Mouse (Mus musculus): ENCODE results near the gene Pias1. TPM values are rescaled to one million over a fixed set of nuclear protein-coding genes. Genes with fewer than 3 reads are reported as not detected.

Gene Pias1
- polyA plus RNA-seq, 1 experiment: 0.74 TPM

DNA sequence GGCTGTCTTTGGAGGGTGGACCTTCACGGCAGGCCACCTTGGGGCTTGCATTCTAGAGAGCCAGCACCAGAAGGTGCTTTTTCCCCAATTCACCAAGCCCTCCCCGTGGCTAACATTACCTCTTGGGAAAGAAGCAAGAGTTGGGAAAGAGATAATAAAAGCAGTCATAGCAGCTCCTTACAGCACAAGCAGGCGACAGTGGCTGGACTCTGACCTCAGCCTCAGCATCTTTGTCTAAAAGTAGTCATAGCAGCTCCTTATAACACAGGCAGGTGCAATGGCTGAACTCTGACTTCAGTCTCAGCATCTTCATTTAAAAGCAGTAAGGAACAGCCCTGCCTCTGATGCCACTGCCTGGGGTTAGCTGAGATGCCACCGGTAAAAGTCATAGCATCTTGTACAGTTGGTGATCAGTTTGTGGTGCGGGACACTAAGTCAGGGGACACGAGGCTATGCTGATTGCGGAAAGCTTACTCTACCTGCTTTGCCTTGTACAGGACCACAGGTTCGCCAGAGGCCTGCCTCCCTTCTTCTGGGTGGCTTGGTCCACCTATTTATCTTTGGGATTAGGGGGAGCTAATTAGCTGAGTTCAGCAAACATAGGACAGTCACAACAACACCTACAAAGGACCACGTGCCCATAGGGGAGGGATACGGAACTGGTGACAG lies 144.2 kb downstream of the Pias1 start:
- H3K9me3 ChIP-seq: no peaks in the 10 kb centered on the region
- H3K27me3 ChIP-seq (replicated peaks): no peaks in the 10 kb centered on the region
- peaks cover 56% of the 10 kb centered on the region for H3K4me1 ChIP-seq
- no peak for TF ChIP-seq FLI1 (IDR thresholded peaks at IDR 0.05; ENCODE audit: low read length)
- TF ChIP-seq GATA1 (IDR thresholded peaks at IDR 0.05; ENCODE audit: borderline replicate concordance, low read length): no peak
- peak overlapping the region; percentile 25 for H3K4me3 ChIP-seq (replicated peaks)
- peaks cover 60% of the 10 kb centered on the region for H3K36me3 ChIP-seq (replicated peaks; ENCODE audit: low read length)

- H3K9me3 ChIP-seq: no peaks in the 10 kb centered on the region
- H3K4me1 ChIP-seq: peaks cover 66% of the 10 kb centered on the region
- H3K27me3 ChIP-seq (replicated peaks): no peaks in the 10 kb centered on the region
- TF ChIP-seq GATA1 (IDR thresholded peaks at IDR 0.05; ENCODE audit: borderline replicate concordance, low read length): no peak
- TF ChIP-seq FLI1 (IDR thresholded peaks at IDR 0.05; ENCODE audit: low read length): no peak
- H3K36me3 ChIP-seq (replicated peaks; ENCODE audit: low read length): peaks cover 26% of the 10 kb centered on the region
- H3K4me3 ChIP-seq (replicated peaks): peak overlapping the region; percentile 92
Measured at GRCm38 (mm10) chr9:62839172-62839770, 148.5 kb downstream of the Pias1 start.

GRCm38 (mm10) chr9:62838506-62839171 lies 149.1 kb downstream of the Pias1 start, which contains the start of gene Cln6:
Cln6 (plus strand) TSS chr9:62838785.
- peaks cover 59% of the 10 kb centered on the region for H3K4me1 ChIP-seq
- H3K36me3 ChIP-seq (replicated peaks; ENCODE audit: low read length): peaks cover 21% of the 10 kb centered on the region
- peak within 1 kb of the TSS; percentile 92 for H3K4me3 ChIP-seq (replicated peaks)
- no peaks in the 10 kb centered on the region for H3K27me3 ChIP-seq (replicated peaks)
- no peaks in the 10 kb centered on the region for H3K9me3 ChIP-seq
- no peak for TF ChIP-seq FLI1 (IDR thresholded peaks at IDR 0.05; ENCODE audit: low read length)
- TF ChIP-seq GATA1 (IDR thresholded peaks at IDR 0.05; ENCODE audit: borderline replicate concordance, low read length): no peak

- peaks cover 55% of the 10 kb centered on the region for H3K4me1 ChIP-seq
Measured at GRCm38 (mm10) chr9:62838146-62838505, 149.6 kb downstream of the Pias1 start.

GRCm38 (mm10) chr9:62837611-62838010 lies 150.1 kb downstream of the Pias1 start:
- TF ChIP-seq FLI1 (IDR thresholded peaks at IDR 0.05; ENCODE audit: low read length): no peak
- TF ChIP-seq GATA1 (IDR thresholded peaks at IDR 0.05; ENCODE audit: borderline replicate concordance, low read length): no peak
- H3K36me3 ChIP-seq (replicated peaks; ENCODE audit: low read length): peaks cover 11% of the 10 kb centered on the region
- peak overlapping the region; percentile 92 for H3K4me3 ChIP-seq (replicated peaks)
- H3K27me3 ChIP-seq (replicated peaks): no peaks in the 10 kb centered on the region
- peaks cover 53% of the 10 kb centered on the region for H3K4me1 ChIP-seq
- no peaks in the 10 kb centered on the region for H3K9me3 ChIP-seq

More at GRCm38 (mm10) chr9:62838146-62838505, 149.6 kb downstream of the Pias1 start:
- H3K36me3 ChIP-seq (replicated peaks; ENCODE audit: low read length): peaks cover 16% of the 10 kb centered on the region
- no peaks in the 10 kb centered on the region for H3K27me3 ChIP-seq (replicated peaks)
- TF ChIP-seq FLI1 (IDR thresholded peaks at IDR 0.05; ENCODE audit: low read length) (no peak), GATA1 (IDR thresholded peaks at IDR 0.05; ENCODE audit: borderline replicate concordance, low read length) (no peak)
- H3K9me3 ChIP-seq: no peaks in the 10 kb centered on the region
- H3K4me3 ChIP-seq (replicated peaks): peak overlapping the region; percentile 92

DNA sequence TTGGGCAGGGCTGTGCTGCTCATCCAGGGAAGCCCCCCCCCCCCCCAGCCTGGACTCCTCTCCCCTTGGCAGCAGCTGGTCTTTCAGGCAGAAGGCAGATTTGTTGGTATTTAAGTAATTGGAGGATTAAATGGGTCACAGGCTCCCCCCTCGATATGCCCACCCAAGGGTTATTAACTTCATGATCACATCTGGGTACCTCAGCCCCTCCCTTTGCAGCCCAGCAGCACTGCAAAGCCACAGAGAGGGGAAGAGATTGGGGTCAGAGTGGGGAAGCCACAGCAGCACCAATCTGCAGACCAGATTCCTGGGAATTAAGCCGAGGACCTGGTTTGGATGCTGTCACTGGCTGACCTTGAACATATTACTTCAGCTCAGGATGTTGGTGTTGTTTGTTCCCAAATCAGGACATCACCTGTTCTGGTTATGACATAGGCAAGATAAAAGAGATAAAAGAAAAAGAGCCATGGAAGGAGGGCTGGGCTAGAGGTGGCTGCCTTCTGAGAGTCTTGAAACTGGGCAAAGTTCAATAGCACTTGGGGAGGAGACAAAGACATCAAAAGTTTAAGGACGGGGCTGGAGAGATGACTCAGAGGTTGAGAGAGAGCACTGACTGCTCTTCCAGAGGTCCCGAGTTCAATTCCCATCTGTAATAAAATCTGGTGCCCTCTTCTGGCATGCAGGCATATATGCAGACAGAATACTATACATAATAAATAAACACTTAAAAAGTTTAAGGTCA lies 151.8 kb downstream of the Pias1 start:
- TF ChIP-seq GATA1 (IDR thresholded peaks at IDR 0.05; ENCODE audit: borderline replicate concordance, low read length): no peak
- TF ChIP-seq FLI1 (IDR thresholded peaks at IDR 0.05; ENCODE audit: low read length): no peak
- peaks cover 50% of the 10 kb centered on the region for H3K4me1 ChIP-seq
- no peaks in the 10 kb centered on the region for H3K9me3 ChIP-seq
- H3K4me3 ChIP-seq (replicated peaks): no peak overlapping the region
- H3K27me3 ChIP-seq (replicated peaks): no peaks in the 10 kb centered on the region
- H3K36me3 ChIP-seq (replicated peaks; ENCODE audit: low read length): peaks cover 5% of the 10 kb centered on the region

GRCm38 (mm10) chr9:62834906-62835305 lies 152.8 kb downstream of the Pias1 start:
- H3K36me3 ChIP-seq (replicated peaks; ENCODE audit: low read length): no peaks in the 10 kb centered on the region
- H3K27me3 ChIP-seq (replicated peaks): no peaks in the 10 kb centered on the region
- TF ChIP-seq GATA1 (IDR thresholded peaks at IDR 0.05; ENCODE audit: borderline replicate concordance, low read length): no peak
- no peak for TF ChIP-seq FLI1 (IDR thresholded peaks at IDR 0.05; ENCODE audit: low read length)
- H3K4me3 ChIP-seq (replicated peaks): no peak overlapping the region
- H3K4me1 ChIP-seq: peaks cover 47% of the 10 kb centered on the region
- H3K9me3 ChIP-seq: no peaks in the 10 kb centered on the region

DNA sequence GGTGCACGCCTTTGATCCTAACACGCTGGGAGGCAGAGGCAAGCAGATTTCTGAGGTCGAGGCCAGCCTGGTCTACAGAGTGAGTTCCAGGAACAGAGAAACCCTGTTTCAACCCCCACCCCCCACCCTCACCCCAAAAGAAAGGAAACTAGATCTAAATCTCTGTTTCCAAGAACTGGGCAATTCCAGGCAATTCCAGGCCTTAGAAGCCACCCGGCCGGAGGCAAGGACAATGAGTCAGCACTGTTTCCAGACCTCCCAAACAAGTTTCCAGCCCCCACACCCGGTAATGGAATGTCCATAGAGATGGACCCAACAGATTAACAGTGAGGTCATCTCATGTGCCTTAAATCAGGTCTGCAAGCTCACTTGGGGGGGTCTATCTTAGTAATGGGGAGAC lies 157.8 kb downstream of the Pias1 start:
- Histone ChIP-seq H3K36me3 (replicated peaks; ENCODE audit: low read length) (no peaks in the 10 kb centered on the region), H3K27me3 (replicated peaks) (no peaks in the 10 kb centered on the region), H3K4me1 (peaks cover 35% of the 10 kb centered on the region), H3K4me3 (replicated peaks) (no peak overlapping the region), H3K9me3 (no peaks in the 10 kb centered on the region)
- no peak for TF ChIP-seq FLI1 (IDR thresholded peaks at IDR 0.05; ENCODE audit: low read length)
- no peak for TF ChIP-seq GATA1 (IDR thresholded peaks at IDR 0.05; ENCODE audit: borderline replicate concordance, low read length)

DNA sequence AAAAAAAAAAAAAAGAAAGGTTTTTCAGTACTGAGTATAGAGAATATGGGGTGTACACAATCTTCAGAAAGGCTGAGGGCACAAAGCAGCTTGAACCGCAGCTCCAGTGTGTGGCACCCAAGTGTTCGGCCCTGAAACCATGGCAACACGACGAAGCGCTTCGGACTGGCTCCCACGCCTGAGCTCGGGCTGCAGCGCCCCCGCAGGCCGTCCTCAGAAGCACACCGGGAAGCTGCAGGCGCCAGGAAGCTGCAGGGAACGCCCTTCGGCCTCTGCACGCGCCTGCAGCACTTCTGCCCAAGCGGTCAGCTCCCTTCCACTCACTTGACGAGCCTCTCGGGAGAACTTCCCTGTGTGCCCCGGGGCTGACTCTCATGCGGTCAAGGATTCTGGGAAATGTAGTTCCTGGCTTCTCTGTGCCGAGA lies 159.1 kb downstream of the Pias1 start:
- Histone ChIP-seq H3K4me1 (peaks cover 35% of the 10 kb centered on the region), H3K9me3 (no peaks in the 10 kb centered on the region), H3K4me3 (replicated peaks) (peak overlapping the region; percentile 91), H3K27me3 (replicated peaks) (no peaks in the 10 kb centered on the region), H3K36me3 (replicated peaks; ENCODE audit: low read length) (no peaks in the 10 kb centered on the region)
- no peak for TF ChIP-seq FLI1 (IDR thresholded peaks at IDR 0.05; ENCODE audit: low read length)
- no peak for TF ChIP-seq GATA1 (IDR thresholded peaks at IDR 0.05; ENCODE audit: borderline replicate concordance, low read length)

Other genes with a start within 250 kb of the Pias1 start
- 2.2 and 4.0 TPM in 2 replicates for gene Fem1b, start 176.0 kb downstream of the Pias1 start, polyA plus RNA-seq (2012; ENCODE audit: insufficient read depth, low replicate concordance)
- 22.2 and 31.6 TPM in 2 replicates for gene Cln6, start 149.1 kb downstream of the Pias1 start, polyA plus RNA-seq (2012; ENCODE audit: insufficient read depth, low replicate concordance)
- gene Calml4, start 129.8 kb downstream of the Pias1 start, polyA plus RNA-seq (2012; ENCODE audit: insufficient read depth, low replicate concordance): 2.3 TPM in 1 of 2 replicates, not detected in the other
- 0.13 TPM in 1 of 2 replicates, not detected in the other for gene Skor1, start 161.0 kb upstream of the Pias1 start, polyA plus RNA-seq (2012; ENCODE audit: insufficient read depth, low replicate concordance)

Data from megakaryocyte, embryonic 14.5 days (primary cell).